Mouse (Mus musculus) ES-E14 (cell line): ENCODE data around the gene Pisd. TPM values are rescaled to one million over a fixed set of nuclear protein-coding genes. Genes with fewer than 3 reads are reported as not detected.
A peak's percentile ranks its signal among the peaks of the same experiment; 100 is the strongest.
"Not testable (repeated sequence)": the region's sequence is repeated elsewhere in the genome, so short reads cannot be mapped to it uniquely, and the experiment has no call there.

Source experiments
- DNase-seq: peaks from one replicate; pipeline ENCODE4 v3.0.0-alpha.2; 2013; ENCODE audit warnings: low read depth, low spot score
- H3K27ac ChIP-seq: 2 replicates; pipeline ENCODE4 v1.5.1; 2012; ENCODE audit warnings: low read depth, mild to moderate bottlenecking, low read length, moderate library complexity, mixed read lengths; ENCODE audit not compliant: poor library complexity, insufficient read depth, severe bottlenecking
- H3K36me3 ChIP-seq: 2 replicates; pipeline ENCODE4 v1.6.1; 2012; ENCODE audit warnings: mild to moderate bottlenecking, low read length, moderate library complexity, mixed read lengths; ENCODE audit not compliant: control insufficient read depth, poor library complexity, insufficient read depth, severe bottlenecking
- H3K4me1 ChIP-seq, 2 experiments: fragments of 150-350 bp in 1 of 2; sonication (generic) in 1 of 2; 2 replicates each; pipeline ENCODE4 v1.6.1; 2012; ENCODE audit warnings: low read length in 2 of 2, mild to moderate bottlenecking in 1 of 2, mixed read lengths in 1 of 2; ENCODE audit not compliant: control insufficient read depth in 2 of 2, insufficient read depth in 2 of 2, poor library complexity in 1 of 2
- H3K4me3 ChIP-seq, 2 experiments: fragments of 150-350 bp in 1 of 2; sonication (generic) in 1 of 2; 2 replicates each; pipeline ENCODE4 v1.5.1; 2012; ENCODE audit warnings: low read length in 2 of 2, low read depth in 1 of 2, mild to moderate bottlenecking in 1 of 2, mixed read lengths in 1 of 2; ENCODE audit not compliant: insufficient read depth in 1 of 2, poor library complexity in 1 of 2, severe bottlenecking in 1 of 2
- H3K9ac ChIP-seq: 2 replicates; pipeline ENCODE4 v1.6.1; 2012; ENCODE audit warnings: low read depth, mild to moderate bottlenecking, low read length, mixed read lengths; ENCODE audit not compliant: poor library complexity, insufficient read depth, severe bottlenecking
- H3K9me3 ChIP-seq: fragments of 150-350 bp; sonication (generic); 2 replicates; pipeline ENCODE4 v1.6.1; 2012; ENCODE audit warnings: low read depth, mild to moderate bottlenecking, low read length; ENCODE audit not compliant: control insufficient read depth, insufficient read depth
- CHD2 ChIP-seq: IDR thresholded peaks from 2 replicates; pipeline ENCODE4 v1.6.1; 2014; ENCODE audit warnings: mild to moderate bottlenecking, low read depth, low read length, inconsistent platforms
- HCFC1 ChIP-seq: IDR thresholded peaks from 2 replicates; pipeline ENCODE4 v1.6.1; 2012; ENCODE audit warnings: low read length, inconsistent platforms, borderline replicate concordance; ENCODE audit not compliant: insufficient read depth
- MAFK ChIP-seq: IDR thresholded peaks from 2 replicates; pipeline ENCODE4 v1.6.1; 2014; ENCODE audit warnings: mild to moderate bottlenecking, low read depth, low read length, inconsistent platforms; ENCODE audit not compliant: insufficient read depth
- ZC3H11A ChIP-seq: IDR thresholded peaks from 2 replicates; pipeline ENCODE4 v1.6.1; 2012; ENCODE audit warnings: low read depth, mild to moderate bottlenecking, inconsistent platforms, low read length, borderline replicate concordance
- ZNF384 ChIP-seq: IDR thresholded peaks from 2 replicates; pipeline ENCODE4 v1.6.1; 2012; ENCODE audit warnings: low read depth, low read length, inconsistent platforms
- in situ Hi-C, 2 experiments: fragments of 600-800 bp; cut with MboI; formaldehyde crosslinking; loops; one replicate each; pipeline ENCODE4 v1.15.1; 2025; ENCODE audit warnings: low sequenced_read_pairs in 2 of 2, inconsistent platforms in 1 of 2; ENCODE audit not compliant: unreplicated experiment in 2 of 2
- total RNA-seq: library from RNA; depleted of rRNA; stranded (reverse); fragments of 300-350 nt; gene quantifications from 2 replicates; pipeline ENCODE4 v1.2.3, GENCODE M21; 2012; rRNA removed

Pisd gene
- total RNA-seq: 75.4 and 87.5 TPM in 2 replicates

GRCm38 (mm10) chr5:32785313-32785915 is at the start of gene Pisd:
Gene Pisd (minus strand): TSS chr5:32785646.
- peak; percentile 92 for DNase-seq
- H3K4me3 ChIP-seq: peak within 1 kb of the TSS; percentile 74 to 100
- no peak within 1 kb of the TSS for H3K27ac ChIP-seq
- in situ Hi-C loops: no loop called here
- no peaks in the 10 kb centered on the region for H3K4me1 ChIP-seq
- H3K9me3 ChIP-seq: no peaks in the 10 kb centered on the region
- TF ChIP-seq ZC3H11A (no peak), HCFC1 (no peak), ZNF384 (no peak)
- H3K9ac ChIP-seq: peak within 1 kb of the TSS; percentile 71
- 0 out of 2 replicates have a peak, but pooled peaks cover 3% of the 10 kb centered on the region for H3K36me3 ChIP-seq

- peaks cover 0 to 2% of the 10 kb centered on the region in 2 experiments; a peak in 1 of 4 replicates for H3K4me1 ChIP-seq
- no peak overlapping the region for H3K27ac ChIP-seq
- DNase-seq: no peak
- no peaks in the 10 kb centered on the region for H3K9me3 ChIP-seq
- H3K36me3 ChIP-seq: peaks cover 23% of the 10 kb centered on the region
- no peak overlapping the region for H3K9ac ChIP-seq
- TF ChIP-seq HCFC1: no peak
- TF ChIP-seq MAFK: no peak
- no peak for TF ChIP-seq CHD2
- TF ChIP-seq ZC3H11A: no peak
- TF ChIP-seq ZNF384: no peak
- in situ Hi-C loops: no loop called here
- no peak overlapping the region for H3K4me3 ChIP-seq
Measured at GRCm38 (mm10) chr5:32834497-32834896, 49.1 kb upstream of the Pisd start.

GRCm38 (mm10) chr5:32830054-32830453 is 44.6 kb upstream of the Pisd start:
- no peak overlapping the region for H3K27ac ChIP-seq
- in situ Hi-C loops: no loop called here
- peaks cover 22% of the 10 kb centered on the region for H3K36me3 ChIP-seq
- no peak overlapping the region for H3K9ac ChIP-seq
- no peaks in the 10 kb centered on the region for H3K9me3 ChIP-seq
- H3K4me3 ChIP-seq: no peak overlapping the region
- 0 out of 4 replicates have a peak, but pooled peaks cover 0 to 2% of the 10 kb centered on the region in 2 experiments for H3K4me1 ChIP-seq
- no peak for TF ChIP-seq CHD2
- no peak for TF ChIP-seq MAFK
- TF ChIP-seq HCFC1: no peak
- TF ChIP-seq ZNF384: no peak
- no peak for TF ChIP-seq ZC3H11A
- no peak for DNase-seq

GRCm38 (mm10) chr5:32828766-32829165 is 43.3 kb upstream of the Pisd start:
- H3K27ac ChIP-seq, H3K9ac ChIP-seq, in situ Hi-C loops, H3K4me3 ChIP-seq, H3K4me1 ChIP-seq, H3K9me3 ChIP-seq, DNase-seq: not testable (repeated sequence)
- peaks cover 20% of the 10 kb centered on the region for H3K36me3 ChIP-seq

GRCm38 (mm10) chr5:32827009-32827408 is 41.6 kb upstream of the Pisd start, which contains the start of gene Gm20671:
Gene Gm20671 (minus strand): TSS chr5:32827109.
- Histone ChIP-seq H3K4me3 (no peak within 1 kb of the TSS), H3K4me1 (no peaks in the 10 kb centered on the region), H3K9me3 (no peaks in the 10 kb centered on the region), H3K36me3 (peaks cover 22% of the 10 kb centered on the region), H3K27ac (no peak within 1 kb of the TSS), H3K9ac (no peak within 1 kb of the TSS)
- TF ChIP-seq ZC3H11A (no peak), MAFK (no peak), HCFC1 (no peak), CHD2 (no peak), ZNF384 (no peak)
- in situ Hi-C loops: no loop called here
- DNase-seq: no peak
